Mouse (Mus musculus) gastrocnemius, postnatal 4 days (tissue): Measurements from ENCODE around the gene Myrfl. TPM values are rescaled to one million over a fixed set of nuclear protein-coding genes. Genes with fewer than 3 reads are reported as not detected.

Source experiments
- DNase-seq, 2 experiments: peaks; one replicate each; pipeline ENCODE4 v3.0.0; 2021 to 2022; ENCODE audit warnings: low spot score in 2 of 2, mixed read lengths in 2 of 2
- total RNA-seq, 2 experiments: library from RNA; stranded (reverse); gene quantifications; 2 replicates each; pipeline ENCODE4 v1.2.3; 2021

Myrfl gene
- total RNA-seq, 2 experiments from 2014 or later = 0.34 to 0.42 TPM

- no peak for DNase-seq
These were observed 69.4 kb downstream of the Myrfl start for GRCm38 (mm10) chr10:116827306-116827705.

- no peak for DNase-seq
These were observed 81.2 kb downstream of the Myrfl start for GRCm38 (mm10) chr10:116815311-116816060.

GRCm38 (mm10) chr10:116813150-116813549, 83.6 kb downstream of the Myrfl start:
- no peak for DNase-seq

- DNase-seq = no peak
These were observed 86.0 kb downstream of the Myrfl start for GRCm38 (mm10) chr10:116810738-116811137.

GRCm38 (mm10) chr10:116809383-116809782, 87.3 kb downstream of the Myrfl start:
- DNase-seq = no peak

GRCm38 (mm10) chr10:116808556-116809353, 88.0 kb downstream of the Myrfl start:
- no peak for DNase-seq

- no peak for DNase-seq
These were observed 94.4 kb downstream of the Myrfl start for GRCm38 (mm10) chr10:116802178-116802794.

- DNase-seq = no peak
These were observed 95.4 kb downstream of the Myrfl start for GRCm38 (mm10) chr10:116801281-116801680.

- DNase-seq = no peak
These were observed 100.7 kb downstream of the Myrfl start for GRCm38 (mm10) chr10:116796066-116796465.

- DNase-seq = no peak
These were observed 107.6 kb downstream of the Myrfl start for GRCm38 (mm10) chr10:116789096-116789495.

GRCm38 (mm10) chr10:116788431-116788830, 108.3 kb downstream of the Myrfl start:
- DNase-seq = no peak

GRCm38 (mm10) chr10:116784098-116784497, 112.6 kb downstream of the Myrfl start:
- DNase-seq = no peak

- no peak for DNase-seq
These were observed 113.7 kb downstream of the Myrfl start for GRCm38 (mm10) chr10:116783020-116783419.

GRCm38 (mm10) chr10:116777947-116778346, 118.8 kb downstream of the Myrfl start:
- DNase-seq = no peak

GRCm38 (mm10) chr10:116776846-116777245, 119.9 kb downstream of the Myrfl start:
- no peak for DNase-seq

- peak in 1 of 2 experiments; percentile 34 for DNase-seq
These were observed 122.6 kb downstream of the Myrfl start for GRCm38 (mm10) chr10:116773846-116774750.

- DNase-seq = peak in 1 of 2 experiments; percentile 51
These were observed 125.3 kb downstream of the Myrfl start for GRCm38 (mm10) chr10:116771215-116771935.

- peak in 1 of 2 experiments; percentile 37 for DNase-seq
These were observed 128.1 kb downstream of the Myrfl start for GRCm38 (mm10) chr10:116768642-116769041.

GRCm38 (mm10) chr10:116766525-116766924, 130.2 kb downstream of the Myrfl start:
- DNase-seq = no peak

- no peak for DNase-seq
These were observed 135.1 kb downstream of the Myrfl start for GRCm38 (mm10) chr10:116761476-116762068.
